Mouse (Mus musculus) cerebellum, adult 2 months (tissue): ENCODE results near the gene Sdsl.

Experiments used
- CTCF ChIP-seq: fragments of 200-500 bp; IDR thresholded peaks from 2 replicates; pipeline ENCODE4 v1.5.1; 2011; ENCODE audit warnings: low read depth, mild to moderate bottlenecking, control low read depth, low read length, moderate library complexity, borderline replicate concordance; ENCODE audit not compliant: insufficient read depth
- POLR2A ChIP-seq: fragments of 200-500 bp; IDR thresholded peaks from 2 replicates; pipeline ENCODE4 v1.6.1; 2011; ENCODE audit warnings: low read length, control low read depth, borderline replicate concordance; ENCODE audit not compliant: insufficient read depth

DNA sequence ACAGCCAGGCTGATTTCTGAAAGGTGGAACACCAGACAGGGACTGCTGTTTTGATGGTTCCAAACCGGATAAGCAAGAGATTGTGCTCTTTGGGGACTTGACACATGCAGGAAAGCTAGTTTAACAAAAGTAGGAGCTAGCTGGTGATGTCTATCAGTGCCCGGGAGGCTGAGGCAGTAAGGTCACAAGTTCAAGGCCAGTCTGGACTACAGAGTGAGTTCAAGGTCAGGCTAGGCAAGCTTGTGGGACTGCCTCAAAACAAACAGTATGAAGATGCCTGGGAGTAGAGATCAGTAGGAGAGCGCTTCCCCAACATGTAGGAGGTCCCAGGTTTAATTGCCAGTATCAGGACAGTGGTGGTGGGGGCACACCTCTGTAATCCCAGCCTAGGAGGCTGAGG, 24.5 kb upstream of the Sdsl start:
- TF ChIP-seq CTCF (no peak), POLR2A (no peak)
